Mouse (Mus musculus) forebrain, embryonic 15.5 days (tissue): Measurements from ENCODE around the gene Fbxl14. TPM values are rescaled to one million over a fixed set of nuclear protein-coding genes. Genes with fewer than 3 reads are reported as not detected.

ENCODE experiments used
- polyA plus RNA-seq: library from polyadenylated mRNA; unstranded; fragments of >200 nt; fragmentation: Nextera tagmentation; extraction: Ambion mirVana; gene quantifications from 2 replicates; pipeline ENCODE4 v1.2.1, GENCODE M21; 2015

The Fbxl14 gene
- polyA plus RNA-seq, 1 experiment from 2014 or later, result 3.7 TPM

Other genes starting within 250 kb of the Fbxl14 start
- 0.11 and 0.37 TPM in 2 replicates for gene Cacna2d4, start 243.1 kb upstream of the Fbxl14 start, polyA plus RNA-seq
- 3.5 and 3.7 TPM in 2 replicates for gene Lrtm2, start 148.9 kb upstream of the Fbxl14 start, polyA plus RNA-seq
- gene Adipor2, start 62.0 kb upstream of the Fbxl14 start, polyA plus RNA-seq, result 43.1 and 45.5 TPM in 2 replicates
- gene Wnt5b, start 64.7 kb downstream of the Fbxl14 start, polyA plus RNA-seq, result 2.8 and 3.1 TPM in 2 replicates